Mouse (Mus musculus) liver, embryonic 15.5 days (tissue): Measurements from ENCODE around the gene Pard3. TPM values are rescaled to one million over a fixed set of nuclear protein-coding genes. Genes with fewer than 3 reads are reported as not detected.

Source experiments
- ATAC-seq: fragments of 200-750 bp; cut with Nextera tagmentation; 2 replicates; pipeline ENCODE4 v1.8.0; 2017; ENCODE audit warnings: moderate number of reproducible peaks, mild to moderate bottlenecking, moderate library complexity; ENCODE audit not compliant: insufficient read depth
- H3K27ac ChIP-seq: fragments of 300-500 bp; sonication (generic); replicated peaks from 2 replicates; pipeline ENCODE4 v1.5.1; 2015; ENCODE audit warnings: mild to moderate bottlenecking, inconsistent platforms
- H3K27me3 ChIP-seq: fragments of 300-500 bp; sonication (generic); 2 replicates; pipeline ENCODE4 v1.6.1; 2015; ENCODE audit warnings: mild to moderate bottlenecking, inconsistent platforms
- H3K36me3 ChIP-seq: fragments of 300-500 bp; sonication (generic); replicated peaks from 2 replicates; pipeline ENCODE4 v1.6.1; 2015; ENCODE audit warnings: moderate library complexity, mild to moderate bottlenecking, inconsistent platforms
- H3K4me1 ChIP-seq: fragments of 300-500 bp; sonication (generic); replicated peaks from 2 replicates; pipeline ENCODE4 v1.6.1; 2015; ENCODE audit warnings: inconsistent platforms
- H3K4me2 ChIP-seq: fragments of 300-500 bp; sonication (generic); 2 replicates; pipeline ENCODE4 v1.6.1; 2015; ENCODE audit warnings: moderate library complexity, mild to moderate bottlenecking, inconsistent platforms
- H3K4me3 ChIP-seq: fragments of 300-500 bp; sonication (generic); replicated peaks from 2 replicates; pipeline ENCODE4 v1.5.1; 2015; ENCODE audit warnings: mild to moderate bottlenecking, inconsistent platforms
- H3K9ac ChIP-seq: fragments of 300-500 bp; sonication (generic); 2 replicates; pipeline ENCODE4 v1.6.1; 2015; ENCODE audit warnings: moderate library complexity, mild to moderate bottlenecking, inconsistent platforms
- H3K9me3 ChIP-seq: fragments of 300-500 bp; sonication (generic); replicated peaks from 2 replicates; pipeline ENCODE4 v1.6.1; 2016; ENCODE audit warnings: inconsistent platforms
- WGBS: fragments of 180-500 bp; shearing (Covaris S2); methylation state at CpG from one replicate; pipeline ENCODE4 v1.1.7; 2015; ENCODE audit warnings: mixed read lengths; ENCODE audit not compliant: insufficient replicate concordance; 5-methylcytosine and 5-hydroxymethylcytosine counted together
- polyA plus RNA-seq: library from polyadenylated mRNA; unstranded; fragments of >200 nt; fragmentation: Nextera tagmentation; extraction: Ambion mirVana; gene quantifications from 2 replicates; pipeline ENCODE4 v1.2.1, GENCODE M21; 2015

The Pard3 gene
- polyA plus RNA-seq, 1 experiment from 2014 or later: 6.3 TPM

DNA sequence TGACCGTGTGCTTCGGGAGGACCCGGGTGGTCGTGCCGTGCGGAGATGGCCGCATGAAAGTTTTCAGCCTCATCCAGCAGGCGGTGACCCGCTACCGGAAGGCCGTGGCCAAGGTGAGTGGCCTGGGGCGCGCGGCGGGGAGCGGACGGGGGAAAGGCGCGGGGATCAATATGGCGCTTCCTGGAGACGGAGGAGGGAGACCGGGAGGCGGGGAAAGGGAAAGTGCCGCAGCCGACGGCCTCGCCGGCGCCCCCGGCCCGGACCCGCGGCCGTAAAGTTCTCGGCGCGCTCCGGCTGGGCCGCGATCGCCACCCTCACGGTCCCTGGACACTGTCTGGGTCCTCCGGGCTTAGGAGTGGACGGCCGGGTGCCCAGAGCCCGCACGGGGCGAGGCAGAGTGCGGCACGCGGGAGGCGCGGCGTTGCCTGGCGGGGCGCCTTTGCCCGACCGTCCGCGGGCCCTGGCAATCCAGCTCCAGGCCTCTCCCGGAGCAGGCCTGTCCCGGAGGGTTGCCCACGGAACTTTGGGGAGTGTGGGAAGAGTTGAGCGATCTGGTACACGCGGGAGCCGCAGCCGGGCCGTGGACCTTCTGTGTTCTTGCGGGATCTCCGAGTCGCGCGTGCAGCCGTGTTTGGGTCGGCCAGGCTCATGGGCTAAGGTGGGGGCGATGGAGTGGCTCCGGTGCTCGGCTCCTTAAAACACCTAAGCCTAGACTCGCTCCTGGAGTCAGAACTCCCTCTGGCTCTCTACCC is 844 bp downstream of the Pard3 start:
- peak overlapping the region; percentile 59 for H3K4me3 ChIP-seq
- 1% methylated on average over 78 of the region's 80 CpGs for WGBS
- H3K9me3 ChIP-seq: no peaks in the 10 kb centered on the region
- peak overlapping the region; percentile 53 for H3K9ac ChIP-seq
- H3K27ac ChIP-seq: peak overlapping the region; percentile 71
- H3K36me3 ChIP-seq: no peaks in the 10 kb centered on the region
- H3K4me1 ChIP-seq: peaks cover 13% of the 10 kb centered on the region; the same call in 1 of the 2 replicates
- peak overlapping the region; percentile 52 for H3K4me2 ChIP-seq
- ATAC-seq: peak; percentile 38
- peaks cover 61% of the 10 kb centered on the region for H3K27me3 ChIP-seq

DNA sequence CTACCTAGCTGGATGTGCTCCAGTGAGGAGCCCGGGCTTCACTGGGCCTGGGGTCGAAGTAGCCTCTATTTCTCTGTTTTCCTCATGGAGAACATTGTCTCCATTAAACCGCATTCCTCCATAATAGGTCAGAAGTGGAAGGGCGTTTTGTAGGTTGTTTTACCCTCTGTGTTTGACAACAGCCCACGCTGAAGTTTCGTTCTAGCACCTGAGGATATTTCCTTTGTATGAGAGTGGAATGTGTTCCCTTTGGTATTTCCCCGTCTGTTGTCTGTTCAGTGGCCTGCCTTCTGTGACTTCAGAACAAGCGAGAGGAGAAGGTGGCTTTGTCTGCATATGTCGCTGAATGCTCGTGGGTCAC is 1.4 kb downstream of the Pard3 start:
- peak overlapping the region; percentile 53; the same call in 1 of the 2 replicates for H3K9ac ChIP-seq
- H3K9me3 ChIP-seq: no peaks in the 10 kb centered on the region
- H3K27me3 ChIP-seq: peaks cover 58% of the 10 kb centered on the region
- peaks cover 13% of the 10 kb centered on the region; the same call in 1 of the 2 replicates for H3K4me1 ChIP-seq
- peak overlapping the region; percentile 52 for H3K4me2 ChIP-seq
- peak overlapping the region; percentile 71 for H3K27ac ChIP-seq
- H3K36me3 ChIP-seq: no peaks in the 10 kb centered on the region
- 9% methylated on average over 10 of the region's 10 CpGs for WGBS
- ATAC-seq: no peak
- H3K4me3 ChIP-seq: peak overlapping the region; percentile 59

DNA sequence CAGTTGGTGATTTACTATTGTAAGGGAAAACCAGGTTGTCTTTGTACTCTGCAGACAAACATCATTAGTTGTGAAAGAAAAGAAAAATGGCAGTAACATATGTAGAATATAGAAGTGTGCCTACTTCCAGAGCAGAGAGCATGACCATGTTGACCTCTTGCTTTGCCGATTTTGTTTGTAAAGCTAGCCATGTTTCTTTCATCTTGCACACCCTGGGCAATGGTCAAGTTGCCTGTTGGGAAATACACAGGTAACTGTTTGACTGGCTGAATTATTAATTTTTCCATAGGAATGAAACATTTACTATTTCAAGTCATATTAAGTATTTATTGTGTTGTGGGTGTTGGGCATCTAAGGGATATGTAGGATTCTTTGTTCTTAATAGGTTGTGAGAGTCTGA is 2.1 kb downstream of the Pard3 start:
- ATAC-seq: no peak
- Histone ChIP-seq H3K36me3 (no peaks in the 10 kb centered on the region), H3K4me2 (peak overlapping the region; percentile 52), H3K27ac (0 out of 2 replicates have a peak overlapping the region, but pooled peaks have one; percentile 48), H3K4me1 (peaks cover 13% of the 10 kb centered on the region; the same call in 1 of the 2 replicates), H3K4me3 (peak overlapping the region; percentile 59; the same call in 1 of the 2 replicates), H3K9me3 (no peaks in the 10 kb centered on the region), H3K9ac (no peak overlapping the region), H3K27me3 (peaks cover 58% of the 10 kb centered on the region)
- WGBS: 51% methylated on average over 1 of the region's 1 CpGs

DNA sequence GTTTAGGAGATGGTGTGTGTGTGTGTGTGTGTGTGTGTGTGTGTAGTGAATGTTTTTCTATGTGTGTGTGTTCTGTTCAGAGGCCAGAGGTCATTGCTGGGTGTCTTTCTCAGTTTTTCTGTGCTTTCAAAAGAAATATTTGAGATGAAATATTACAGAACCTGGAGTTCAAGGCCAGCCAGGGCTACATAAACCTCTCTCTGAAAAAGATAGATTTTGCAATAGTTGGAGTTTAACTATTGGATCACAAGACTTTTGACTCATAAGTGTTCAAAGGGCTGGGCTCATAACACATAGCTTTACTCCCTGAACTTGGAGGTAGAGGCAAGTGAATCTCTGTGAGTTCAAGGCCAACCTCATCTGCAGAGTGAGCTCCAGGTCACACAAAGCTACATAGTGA is 2.8 kb downstream of the Pard3 start:
- no peaks in the 10 kb centered on the region for H3K36me3 ChIP-seq
- H3K27me3 ChIP-seq: peaks cover 53% of the 10 kb centered on the region
- no peak for ATAC-seq
- peak overlapping the region; percentile 48; the same call in 1 of the 2 replicates for H3K27ac ChIP-seq
- H3K4me1 ChIP-seq: peaks cover 13% of the 10 kb centered on the region; the same call in 1 of the 2 replicates
- no peaks in the 10 kb centered on the region for H3K9me3 ChIP-seq
- no peak overlapping the region for H3K9ac ChIP-seq
- H3K4me3 ChIP-seq: no peak overlapping the region
- H3K4me2 ChIP-seq: no peak overlapping the region; the same call in 1 of the 2 replicates

DNA sequence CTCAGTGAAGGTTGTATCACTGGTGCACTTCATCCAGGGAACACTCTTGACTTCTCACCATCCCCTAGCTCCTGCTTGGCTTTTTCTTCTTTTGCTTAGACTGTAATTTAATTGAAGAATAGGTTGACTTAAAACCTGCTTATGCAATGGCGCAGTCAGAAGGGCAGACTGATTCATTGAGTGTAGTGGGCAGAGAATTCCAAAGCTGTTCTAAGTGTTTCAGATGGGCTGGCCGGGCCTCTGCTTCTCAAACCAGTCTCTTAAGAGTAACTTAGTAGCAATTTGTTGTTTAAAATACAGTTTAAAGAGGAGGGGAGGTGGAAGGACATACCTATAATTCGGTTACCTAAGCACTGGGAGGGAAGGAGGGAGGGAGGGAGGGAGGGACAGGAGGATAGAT is 5.0 kb downstream of the Pard3 start:
- WGBS: 50% methylated on average over 3 of the region's 3 CpGs

DNA sequence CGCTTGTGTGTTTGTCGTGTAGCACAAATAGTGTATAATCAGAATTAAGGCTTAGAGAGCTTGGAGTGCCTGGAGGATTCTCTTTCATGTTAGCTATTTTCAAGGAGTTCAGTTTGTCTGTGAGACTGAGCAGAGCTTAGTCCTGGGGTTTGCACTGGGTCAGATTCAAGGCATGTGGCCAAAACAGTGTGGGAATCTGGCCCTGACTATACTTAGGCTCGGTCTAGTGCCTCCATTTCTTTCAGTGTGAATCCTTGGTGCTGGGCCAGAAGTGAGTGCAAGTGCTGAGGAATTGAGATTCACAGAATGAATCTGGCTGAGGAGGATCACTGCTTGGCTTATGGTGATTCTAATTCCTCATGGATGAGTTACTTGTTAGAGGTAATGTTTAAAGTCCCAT is 6.5 kb downstream of the Pard3 start:
- Histone ChIP-seq H3K4me2 (no peak overlapping the region), H3K27ac (no peak overlapping the region), H3K27me3 (peaks cover 17% of the 10 kb centered on the region), H3K4me3 (no peak overlapping the region), H3K9me3 (no peaks in the 10 kb centered on the region), H3K36me3 (no peaks in the 10 kb centered on the region), H3K9ac (no peak overlapping the region), H3K4me1 (peaks cover 12% of the 10 kb centered on the region; the same call in 1 of the 2 replicates)
- ATAC-seq: no peak
- WGBS: 55% methylated on average over 3 of the region's 3 CpGs

More for the DNA sequence above, 5.0 kb downstream of the Pard3 start:
- no peak overlapping the region for H3K4me3 ChIP-seq
- H3K4me2 ChIP-seq: no peak overlapping the region
- H3K9ac ChIP-seq: no peak overlapping the region
- peaks cover 32% of the 10 kb centered on the region for H3K27me3 ChIP-seq
- H3K27ac ChIP-seq: no peak overlapping the region
- no peaks in the 10 kb centered on the region for H3K9me3 ChIP-seq
- H3K4me1 ChIP-seq: peaks cover 12% of the 10 kb centered on the region; the same call in 1 of the 2 replicates
- no peaks in the 10 kb centered on the region for H3K36me3 ChIP-seq
- no peak for ATAC-seq

DNA sequence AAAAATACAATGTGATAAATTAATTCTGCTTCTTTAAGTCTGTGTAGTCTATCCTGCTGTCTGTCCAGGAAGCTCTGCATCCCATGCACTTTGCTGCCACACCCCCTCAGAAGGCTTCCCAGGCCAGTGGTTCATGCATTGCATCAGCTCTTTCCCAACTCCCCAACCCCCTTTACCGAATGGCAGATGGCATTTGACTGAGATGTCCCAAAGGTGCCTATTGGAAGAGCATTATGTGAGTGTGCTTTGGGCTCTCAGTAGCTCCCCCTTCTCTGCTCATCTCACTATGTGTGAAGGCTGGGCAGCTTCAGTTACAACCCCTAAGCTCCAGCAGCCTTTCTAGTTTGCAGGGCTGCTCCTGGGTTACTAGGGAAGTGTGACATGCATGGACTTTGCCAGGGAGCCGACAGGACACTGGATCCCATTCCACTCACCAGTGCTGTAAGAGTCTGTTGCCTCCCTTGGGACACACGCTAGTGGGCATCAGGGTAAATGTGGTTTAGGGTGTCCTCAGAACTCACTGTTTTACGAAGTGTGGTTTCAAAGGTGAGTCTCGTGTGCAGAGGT is 9.4 kb downstream of the Pard3 start:
- ATAC-seq: peak; percentile 24; the same call in 1 of the 2 replicates
- Histone ChIP-seq H3K27me3 (no peaks in the 10 kb centered on the region; the same call in 1 of the 2 replicates), H3K4me1 (0 out of 2 replicates have a peak, but pooled peaks cover 13% of the 10 kb centered on the region), H3K36me3 (no peaks in the 10 kb centered on the region), H3K4me3 (no peak overlapping the region), H3K4me2 (no peak overlapping the region), H3K27ac (0 out of 2 replicates have a peak overlapping the region, but pooled peaks have one; percentile 29), H3K9ac (no peak overlapping the region), H3K9me3 (no peaks in the 10 kb centered on the region)
- 43% methylated on average over 5 of the region's 5 CpGs for WGBS

DNA sequence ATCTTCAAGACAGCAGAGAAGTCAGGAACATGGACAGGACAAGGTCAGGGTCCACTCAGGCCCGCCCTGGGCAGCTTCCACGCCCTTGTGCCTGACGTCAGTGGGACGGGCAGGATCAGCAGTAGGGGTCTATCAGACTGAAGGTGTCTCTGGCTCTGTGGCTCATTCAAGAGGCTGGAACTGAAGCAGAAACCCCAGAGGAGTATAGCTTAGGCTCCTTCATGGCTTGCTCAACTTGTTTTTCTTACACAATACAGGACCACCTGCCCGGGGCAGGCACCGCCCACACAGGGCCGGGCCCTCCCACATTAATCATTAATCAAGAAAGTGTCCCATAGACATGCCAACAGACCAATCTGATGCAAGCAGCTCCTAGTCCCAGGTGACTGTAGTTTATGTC is 12.8 kb downstream of the Pard3 start:
- Histone ChIP-seq H3K9me3 (no peaks in the 10 kb centered on the region), H3K27ac (0 out of 2 replicates have a peak overlapping the region, but pooled peaks have one; percentile 29), H3K36me3 (no peaks in the 10 kb centered on the region), H3K9ac (no peak overlapping the region), H3K4me2 (peak overlapping the region; percentile 6; the same call in 1 of the 2 replicates), H3K4me3 (no peak overlapping the region), H3K4me1 (peaks cover 11% of the 10 kb centered on the region; the same call in 1 of the 2 replicates), H3K27me3 (no peaks in the 10 kb centered on the region)
- 55% methylated on average over 7 of the region's 7 CpGs for WGBS
- peak; percentile 55 for ATAC-seq

DNA sequence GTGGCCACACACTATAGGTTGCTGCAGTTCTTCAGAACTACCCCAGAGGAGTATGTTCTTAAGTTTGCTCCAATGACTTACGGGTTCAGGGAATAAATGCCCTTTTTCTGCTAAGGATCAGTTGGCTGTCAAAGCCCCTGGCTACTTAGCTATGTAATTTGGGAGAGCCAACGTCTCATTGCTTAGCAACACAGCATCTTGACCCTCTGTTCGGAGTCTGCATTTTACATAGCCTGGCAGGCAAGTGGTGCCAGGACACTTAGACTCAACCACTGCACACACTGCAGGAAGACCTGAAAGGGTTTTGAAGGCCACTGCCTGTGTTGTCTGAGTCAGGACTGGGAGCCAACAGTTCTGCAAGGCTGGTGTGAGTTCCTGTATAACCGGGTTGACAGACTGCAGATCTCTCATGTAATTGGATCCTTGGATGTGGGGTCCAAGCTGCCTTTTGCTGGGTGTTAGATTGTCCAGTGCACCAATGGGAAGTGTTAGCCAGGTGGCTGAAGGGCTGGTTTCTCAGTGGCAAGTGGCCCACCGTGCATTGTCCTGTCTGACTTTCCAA is 15.6 kb downstream of the Pard3 start:
- Histone ChIP-seq H3K27ac (no peak overlapping the region), H3K36me3 (no peaks in the 10 kb centered on the region), H3K9me3 (no peaks in the 10 kb centered on the region), H3K4me3 (no peak overlapping the region), H3K4me2 (no peak overlapping the region), H3K27me3 (no peaks in the 10 kb centered on the region), H3K9ac (no peak overlapping the region), H3K4me1 (peaks cover 13% of the 10 kb centered on the region; the same call in 1 of the 2 replicates)
- no peak for ATAC-seq
- 47% methylated on average over 5 of the region's 5 CpGs for WGBS

DNA sequence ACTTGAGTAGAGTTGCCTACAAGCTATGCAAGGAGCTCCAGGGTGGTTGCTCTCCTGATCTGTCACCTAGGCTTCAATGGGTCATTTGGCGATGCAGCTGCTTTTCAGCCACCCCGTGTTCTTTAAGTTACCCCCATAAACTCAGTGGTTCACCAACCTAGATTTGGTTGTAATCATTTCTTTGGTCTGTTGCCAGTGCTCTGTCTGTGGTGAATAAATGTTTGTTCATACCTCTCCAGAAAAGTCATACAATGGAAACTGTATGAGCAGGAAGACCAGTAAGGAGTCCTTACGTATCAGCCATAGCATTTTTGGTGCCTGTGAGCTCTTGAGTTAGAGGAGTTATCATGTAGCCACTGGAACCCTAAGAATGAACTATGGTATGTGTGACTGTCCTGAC is 17.6 kb downstream of the Pard3 start:
- peaks cover 19% of the 10 kb centered on the region; the same call in 1 of the 2 replicates for H3K4me1 ChIP-seq

DNA sequence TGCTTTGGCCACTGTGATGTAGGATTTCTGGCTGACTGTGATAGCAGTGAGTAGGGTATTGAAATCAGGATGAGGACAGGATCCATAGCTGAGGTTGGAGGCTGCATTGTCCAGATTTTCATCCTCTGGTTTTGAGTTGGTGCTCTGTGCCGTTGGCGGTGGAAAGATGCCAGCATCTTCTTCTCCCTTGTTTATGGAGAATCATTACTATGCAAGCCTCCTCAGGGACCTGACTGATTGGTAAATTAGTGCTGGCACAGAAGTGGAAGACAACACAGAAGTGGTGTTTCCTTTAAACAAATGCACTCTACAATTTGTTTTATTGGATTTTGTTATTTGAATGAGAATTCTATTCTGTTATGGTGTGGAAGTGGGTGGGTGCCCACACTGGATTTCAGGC is 18.8 kb downstream of the Pard3 start:
- 75% methylated on average over 2 of the region's 2 CpGs for WGBS
- Histone ChIP-seq H3K4me2 (no peak overlapping the region), H3K36me3 (no peaks in the 10 kb centered on the region), H3K4me3 (no peak overlapping the region), H3K27ac (no peak overlapping the region), H3K9me3 (no peaks in the 10 kb centered on the region), H3K27me3 (no peaks in the 10 kb centered on the region), H3K9ac (no peak overlapping the region), H3K4me1 (peaks cover 24% of the 10 kb centered on the region; the same call in 1 of the 2 replicates)
- no peak for ATAC-seq

More for the DNA sequence above, 17.6 kb downstream of the Pard3 start:
- no peak for ATAC-seq
- Histone ChIP-seq H3K4me2 (peak overlapping the region; percentile 16; the same call in 1 of the 2 replicates), H3K36me3 (no peaks in the 10 kb centered on the region), H3K27me3 (no peaks in the 10 kb centered on the region), H3K4me3 (no peak overlapping the region), H3K27ac (peak overlapping the region; percentile 29; the same call in 1 of the 2 replicates), H3K9me3 (no peaks in the 10 kb centered on the region), H3K9ac (no peak overlapping the region)
- 53% methylated on average over 3 of the region's 3 CpGs for whole genome bisulfite sequencing
